Mouse (Mus musculus) common myeloid progenitor, adult 5-6 weeks (primary cell): ENCODE data around the gene Kcnk13. TPM values are rescaled to one million over a fixed set of nuclear protein-coding genes. Genes with fewer than 3 reads are reported as not detected.
A peak's percentile ranks its signal among the peaks of the same experiment; 100 is the strongest.

Experiments
- ATAC-seq: replicated peaks from 2 replicates; pipeline ENCODE4 v1.8.0; 2016; ENCODE audit warnings: low read depth, mild to moderate bottlenecking, moderate TSS enrichment, inconsistent platforms; ENCODE audit not compliant: poor library complexity, severe bottlenecking
- total RNA-seq: library from RNA; stranded (forward); fragments of 200-1000, 187-1606 nt; gene quantifications from 2 replicates; pipeline ENCODE4 v1.2.3, GENCODE M21; 2017

Gene Kcnk13
- total RNA-seq, 1 experiment from 2014 or later, result not detected

GRCm38 (mm10) chr12:100005285-100005684 is 41.0 kb downstream of the Kcnk13 start:
- ATAC-seq, result peak; percentile 66

- peak; percentile 57 for ATAC-seq
Observed at GRCm38 (mm10) chr12:100006681-100007080, 42.4 kb downstream of the Kcnk13 start.

- ATAC-seq, result no peak
Observed at GRCm38 (mm10) chr12:100012839-100013238, 48.5 kb downstream of the Kcnk13 start.

- no peak for ATAC-seq
Observed at GRCm38 (mm10) chr12:100015146-100015545, 50.8 kb downstream of the Kcnk13 start.

- no peak for ATAC-seq
Observed at GRCm38 (mm10) chr12:100017709-100018108, 53.4 kb downstream of the Kcnk13 start.

GRCm38 (mm10) chr12:100022490-100022889 is 58.2 kb downstream of the Kcnk13 start:
- ATAC-seq, result peak; percentile 85

GRCm38 (mm10) chr12:100023821-100024365 is 59.6 kb downstream of the Kcnk13 start:
- no peak for ATAC-seq

GRCm38 (mm10) chr12:100025675-100026074 is 61.4 kb downstream of the Kcnk13 start:
- ATAC-seq, result no peak

- ATAC-seq, result 0 out of 2 replicates have a peak, but pooled peaks have one; percentile 20
Observed at GRCm38 (mm10) chr12:100026715-100027245, 62.5 kb downstream of the Kcnk13 start.

GRCm38 (mm10) chr12:100027281-100027680 is 63.0 kb downstream of the Kcnk13 start:
- no peak for ATAC-seq

- no peak for ATAC-seq
Observed at GRCm38 (mm10) chr12:100031681-100032080, 67.4 kb downstream of the Kcnk13 start.

- no peak for ATAC-seq
Observed at GRCm38 (mm10) chr12:100032521-100032920, 68.2 kb downstream of the Kcnk13 start.

GRCm38 (mm10) chr12:100038741-100039262 is 74.5 kb downstream of the Kcnk13 start:
- ATAC-seq, result no peak

GRCm38 (mm10) chr12:100042116-100042515 is 77.8 kb downstream of the Kcnk13 start:
- no peak for ATAC-seq

GRCm38 (mm10) chr12:100044704-100045103 is 80.4 kb downstream of the Kcnk13 start:
- 0 out of 2 replicates have a peak, but pooled peaks have one; percentile 45 for ATAC-seq

GRCm38 (mm10) chr12:100050552-100050951 is 86.3 kb downstream of the Kcnk13 start:
- no peak for ATAC-seq

- ATAC-seq, result no peak
Observed at GRCm38 (mm10) chr12:100053617-100054016, 89.3 kb downstream of the Kcnk13 start.

GRCm38 (mm10) chr12:100061071-100061470 is 96.8 kb downstream of the Kcnk13 start:
- no peak for ATAC-seq

GRCm38 (mm10) chr12:100061826-100062225 is 97.5 kb downstream of the Kcnk13 start:
- no peak for ATAC-seq

GRCm38 (mm10) chr12:100062584-100062983 is 98.3 kb downstream of the Kcnk13 start:
- no peak for ATAC-seq

GRCm38 (mm10) chr12:100065109-100065508 is 100.8 kb downstream of the Kcnk13 start:
- ATAC-seq, result no peak

GRCm38 (mm10) chr12:100067477-100067876 is 103.2 kb downstream of the Kcnk13 start:
- peak; percentile 91 for ATAC-seq
